Mouse (Mus musculus) cerebellum, adult 9-11 months (tissue): ENCODE measurements around the gene Cfl1.
A peak's percentile ranks its signal among the peaks of the same experiment; 100 is the strongest.
"Not testable (repeated sequence)": the region's sequence is repeated elsewhere in the genome, so short reads cannot be mapped to it uniquely, and the experiment has no call there.

Source experiments
- DNase-seq: peaks from one replicate; pipeline ENCODE4 v3.0.0; 2022

Cfl1 gene

DNA sequence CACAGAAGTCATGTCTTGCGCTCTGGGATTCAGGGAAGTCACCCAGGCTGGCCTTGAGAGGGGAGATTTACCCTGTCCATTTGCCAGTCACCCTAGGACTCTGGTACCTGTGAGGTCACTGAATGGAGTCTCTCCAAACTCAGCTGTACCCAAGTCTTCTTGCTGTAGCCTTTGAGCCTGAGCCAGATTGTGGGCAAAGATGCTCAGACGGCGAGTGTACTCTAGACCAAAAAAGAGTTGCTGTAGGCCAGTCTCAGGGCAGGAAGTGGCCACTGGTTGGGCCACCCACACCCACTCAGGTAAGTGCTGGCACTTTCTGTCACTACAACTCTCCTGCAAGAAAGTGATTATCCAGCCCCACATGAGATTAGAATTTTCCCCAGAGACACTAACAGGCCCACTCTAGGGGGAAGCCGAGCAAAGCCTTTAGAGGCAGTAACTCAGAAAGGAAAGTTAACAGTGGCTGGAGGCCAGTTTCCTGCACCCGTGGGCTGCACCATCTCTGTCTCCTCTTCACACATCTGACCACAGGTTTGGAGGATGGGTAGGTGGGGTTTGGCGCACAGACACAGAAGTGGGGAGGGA lies 23.2 kb upstream of the Cfl1 start:
- DNase-seq = no peak

DNA sequence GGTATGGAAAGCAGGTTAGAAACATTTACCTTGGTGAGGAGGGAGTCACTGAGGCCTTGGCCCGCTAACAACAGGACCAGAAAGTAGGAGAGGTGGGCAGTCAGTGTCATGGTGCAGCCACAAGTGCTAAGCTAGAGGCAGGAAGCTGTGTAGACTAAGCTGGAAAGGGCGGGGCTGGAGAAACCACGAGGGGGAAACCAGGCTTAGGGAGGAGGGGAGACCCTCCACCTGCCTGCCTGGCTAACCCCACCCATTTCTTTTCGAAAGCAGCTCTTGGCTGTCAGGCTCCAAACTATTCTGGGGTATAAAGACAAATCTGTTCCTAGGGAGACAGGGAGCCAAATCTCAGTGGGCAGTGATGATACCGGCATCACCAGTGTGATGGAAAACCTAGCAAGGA lies 21.9 kb upstream of the Cfl1 start, which contains the start of gene Ctsw:
Ctsw (minus strand) TSS at position 134 of the 400 bp plus-strand sequence.
- DNase-seq = no peak

DNA sequence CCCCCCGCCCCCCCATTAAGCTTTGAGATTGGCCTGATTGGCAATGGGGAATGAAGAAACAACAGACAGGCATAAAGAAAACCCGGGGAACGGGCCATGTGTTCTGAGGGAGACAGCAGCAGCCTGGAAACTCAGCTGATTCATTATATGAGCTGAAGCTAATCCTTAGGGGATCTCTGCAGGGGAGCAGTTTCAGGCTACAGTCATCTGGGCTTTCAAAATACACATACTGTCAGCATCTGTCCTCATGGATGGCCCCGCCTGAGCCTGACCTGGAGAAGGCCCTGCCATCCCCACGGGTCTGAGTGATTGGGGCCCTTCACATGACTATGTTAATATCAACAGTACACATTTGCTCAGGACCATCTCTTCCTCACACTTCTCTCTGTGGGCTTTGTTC lies 18.4 kb upstream of the Cfl1 start:
- no peak for DNase-seq

DNA sequence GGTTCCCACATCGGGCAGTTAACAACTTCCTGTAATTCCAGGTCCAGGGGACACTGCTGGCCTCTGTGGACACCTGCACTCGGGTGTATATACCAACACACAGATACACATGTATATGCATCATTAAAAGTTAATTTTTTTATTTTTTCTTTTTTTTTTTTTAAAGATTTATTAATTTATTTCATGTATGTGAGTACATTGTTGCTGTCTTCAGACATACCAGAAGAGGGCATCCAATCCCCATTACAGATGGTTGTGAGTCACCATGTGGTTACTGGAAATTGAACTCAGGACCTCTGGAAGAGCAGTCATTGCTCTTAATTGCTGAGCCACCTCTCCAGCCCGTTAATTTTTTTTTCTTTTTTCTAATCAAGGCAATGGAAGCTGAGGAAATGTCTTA lies 17.4 kb upstream of the Cfl1 start:
- no peak for DNase-seq

DNA sequence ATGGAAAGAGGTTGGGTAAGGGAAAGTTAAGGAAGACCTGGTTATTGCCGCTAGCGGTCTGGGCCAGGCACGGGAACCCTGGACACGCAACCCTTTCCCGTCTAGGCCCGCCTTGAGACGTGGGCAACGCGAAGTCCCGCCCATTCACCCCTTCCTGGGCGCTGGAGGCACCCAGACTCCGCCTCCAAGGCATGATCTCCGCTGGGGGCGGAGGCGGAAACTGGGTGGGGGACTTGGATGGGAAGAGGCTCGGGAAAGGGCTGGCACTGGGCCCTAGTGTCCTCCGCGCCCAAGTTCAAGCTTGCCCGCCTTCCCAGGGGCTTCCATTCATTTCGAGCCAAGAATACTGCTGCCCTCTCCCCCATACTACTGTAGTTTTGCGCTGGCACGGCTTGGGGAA lies 16.5 kb upstream of the Cfl1 start, which contains the start of gene Efemp2:
Efemp2 (plus strand) TSS at position 235 of the 400 bp plus-strand sequence.
- DNase-seq = peak; percentile 80

DNA sequence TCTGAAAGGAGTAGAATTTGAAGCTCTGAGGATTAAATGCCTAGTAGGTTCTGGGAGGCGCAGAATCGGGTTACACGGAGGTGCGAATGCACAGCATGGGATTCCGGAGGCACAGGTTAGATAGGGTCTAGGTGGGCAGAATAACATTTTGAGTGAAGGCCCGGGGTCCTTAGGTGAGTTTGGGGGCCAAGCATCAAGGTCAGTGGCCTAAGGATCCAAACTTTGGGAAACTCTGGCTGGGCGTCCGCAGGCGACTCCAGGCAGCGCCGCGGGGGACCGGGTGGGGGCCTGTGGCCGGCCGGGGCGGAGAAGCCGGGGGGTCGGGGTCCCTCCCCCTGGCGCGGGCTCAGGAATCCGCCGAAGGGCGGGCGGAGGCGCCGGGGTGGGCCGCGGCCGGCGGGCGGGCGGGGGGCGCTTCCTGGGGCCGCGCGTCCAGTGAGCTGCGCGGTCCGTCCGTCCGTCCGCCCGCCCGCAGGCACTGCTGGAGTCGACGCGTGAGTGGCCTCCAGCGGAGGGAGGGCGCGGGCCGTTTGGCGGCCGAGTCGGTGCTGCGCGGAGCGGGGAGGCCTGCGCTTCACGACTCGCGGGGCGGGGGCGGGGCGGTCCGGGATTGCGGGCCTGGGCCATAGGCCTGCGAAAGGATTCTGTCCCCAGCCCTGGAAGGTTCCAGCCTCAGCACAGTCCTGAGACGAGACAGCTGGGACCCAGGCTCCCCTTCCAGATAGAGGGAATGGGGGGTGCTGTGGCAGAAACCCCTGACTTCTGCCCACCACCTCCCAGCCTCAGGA lies 15.8 kb upstream of the Cfl1 start:
- peak; percentile 62 for DNase-seq

DNA sequence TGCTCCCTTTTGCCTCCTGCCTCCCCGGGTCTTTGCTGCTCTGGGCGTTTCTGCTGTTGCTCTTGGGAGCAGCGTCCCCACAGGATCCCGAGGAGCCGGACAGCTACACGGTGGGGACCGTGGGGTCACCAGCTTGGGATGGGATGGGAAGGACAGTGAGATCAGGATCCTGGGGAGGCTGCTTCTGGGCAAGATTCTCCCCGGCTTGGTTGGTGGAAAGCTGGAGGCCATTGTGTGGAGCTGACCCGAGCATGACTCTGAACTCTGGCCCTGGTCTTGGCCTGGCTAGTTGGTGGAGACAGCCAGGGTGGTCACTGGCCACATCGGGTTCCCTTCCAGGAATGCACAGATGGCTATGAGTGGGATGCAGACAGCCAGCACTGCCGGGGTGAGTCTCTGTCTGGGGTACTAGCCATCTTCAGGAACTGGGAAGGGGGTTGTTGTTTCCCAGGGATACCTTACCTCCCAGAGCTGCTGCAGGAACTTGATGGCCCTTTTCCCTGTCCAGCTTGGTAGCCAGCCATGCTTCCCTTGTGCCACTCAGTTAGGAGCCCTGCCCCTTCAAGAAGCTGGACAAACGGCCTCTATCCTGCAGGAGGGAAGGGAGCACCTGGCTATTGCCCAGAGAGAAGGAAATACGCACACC lies 15.1 kb upstream of the Cfl1 start:
- peak; percentile 72 for DNase-seq

DNA sequence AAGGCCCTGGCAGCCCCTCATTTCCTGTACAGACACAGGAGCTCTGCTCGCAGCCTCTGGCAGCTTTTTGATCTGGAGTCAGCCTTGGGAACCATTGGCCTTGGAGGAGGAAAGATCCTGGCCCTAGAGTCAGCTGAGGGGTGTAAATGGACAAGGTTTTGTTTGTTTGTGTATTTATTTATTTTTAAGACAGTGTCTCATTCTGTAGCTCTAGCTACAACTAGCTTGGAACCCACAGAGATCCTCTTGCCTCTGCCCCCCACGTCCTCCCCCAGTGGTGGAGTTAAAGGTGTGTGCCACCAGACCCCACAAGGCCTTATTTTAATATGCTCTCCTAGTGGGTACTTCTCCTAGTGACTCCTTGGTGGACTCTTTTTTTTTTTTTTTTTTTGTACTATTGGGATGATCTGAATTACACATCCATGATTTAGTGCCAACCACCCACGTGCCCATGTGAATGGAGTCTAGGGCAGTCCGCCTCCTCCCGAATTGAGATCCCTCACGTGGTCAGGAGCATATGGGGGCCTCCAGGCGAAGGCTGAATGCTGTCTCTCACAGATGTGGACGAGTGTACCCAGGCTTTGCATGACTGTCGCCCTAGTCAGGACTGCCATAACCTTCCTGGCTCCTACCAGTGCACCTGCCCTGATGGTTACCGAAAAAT lies 13.1 kb upstream of the Cfl1 start:
- peak; percentile 63 for DNase-seq

DNA sequence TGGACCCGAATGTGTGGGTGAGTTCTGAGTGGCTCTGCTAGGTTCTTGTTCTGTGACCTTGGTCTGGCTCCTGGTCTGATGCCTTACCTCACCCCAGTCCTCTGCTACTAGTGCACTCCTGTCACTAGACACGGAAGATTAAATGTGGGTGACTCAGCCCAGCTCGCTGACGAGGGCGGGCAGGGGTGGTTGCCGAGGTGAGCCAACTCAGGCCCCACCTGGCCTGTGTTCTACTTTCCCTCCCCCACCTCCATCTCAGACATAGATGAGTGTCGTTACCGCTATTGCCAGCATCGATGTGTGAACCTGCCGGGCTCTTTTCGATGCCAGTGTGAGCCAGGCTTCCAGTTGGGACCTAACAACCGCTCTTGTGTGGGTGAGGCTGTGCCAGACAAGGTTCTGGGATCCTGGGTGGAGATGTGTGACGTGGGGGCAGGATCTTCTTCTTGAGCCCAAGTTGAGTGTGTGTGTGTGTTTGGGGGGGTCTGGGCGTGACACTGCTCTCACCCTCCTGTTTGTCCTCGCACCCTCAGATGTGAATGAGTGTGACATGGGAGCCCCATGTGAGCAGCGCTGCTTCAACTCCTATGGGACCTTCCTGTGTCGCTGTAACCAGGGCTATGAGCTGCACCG lies 12.5 kb upstream of the Cfl1 start:
- DNase-seq = peak; percentile 46

DNA sequence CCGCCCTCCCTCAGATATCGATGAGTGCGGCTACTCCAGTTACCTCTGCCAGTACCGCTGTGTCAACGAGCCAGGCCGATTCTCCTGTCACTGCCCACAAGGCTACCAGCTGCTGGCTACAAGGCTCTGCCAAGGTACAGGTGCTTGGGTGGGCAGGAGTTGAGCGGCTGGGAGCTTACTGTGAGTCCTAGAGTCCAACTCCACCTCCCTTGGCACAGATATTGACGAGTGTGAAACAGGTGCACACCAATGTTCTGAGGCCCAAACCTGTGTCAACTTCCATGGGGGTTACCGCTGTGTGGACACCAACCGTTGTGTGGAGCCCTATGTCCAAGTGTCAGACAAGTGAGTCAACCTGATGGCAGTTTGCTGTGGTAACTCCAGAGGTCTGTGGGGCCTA lies 10.2 kb upstream of the Cfl1 start:
- peak; percentile 66 for DNase-seq

DNA sequence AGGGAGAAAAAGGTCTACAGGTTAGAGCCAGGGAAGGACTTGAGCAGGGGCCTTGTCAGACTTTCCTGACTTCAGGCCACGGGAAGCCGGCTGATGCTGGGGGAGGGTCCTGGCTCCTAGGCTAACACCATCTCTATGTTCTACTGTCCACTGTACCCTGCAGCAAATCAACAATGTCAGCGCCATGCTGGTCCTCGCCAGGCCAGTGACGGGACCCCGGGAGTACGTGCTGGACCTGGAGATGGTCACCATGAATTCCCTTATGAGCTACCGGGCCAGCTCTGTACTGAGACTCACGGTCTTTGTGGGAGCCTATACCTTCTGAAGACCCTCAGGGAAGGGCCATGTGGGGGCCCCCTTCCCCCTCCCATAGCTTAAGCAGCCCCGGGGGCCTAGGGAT lies 8.9 kb upstream of the Cfl1 start:
- DNase-seq = no peak

DNA sequence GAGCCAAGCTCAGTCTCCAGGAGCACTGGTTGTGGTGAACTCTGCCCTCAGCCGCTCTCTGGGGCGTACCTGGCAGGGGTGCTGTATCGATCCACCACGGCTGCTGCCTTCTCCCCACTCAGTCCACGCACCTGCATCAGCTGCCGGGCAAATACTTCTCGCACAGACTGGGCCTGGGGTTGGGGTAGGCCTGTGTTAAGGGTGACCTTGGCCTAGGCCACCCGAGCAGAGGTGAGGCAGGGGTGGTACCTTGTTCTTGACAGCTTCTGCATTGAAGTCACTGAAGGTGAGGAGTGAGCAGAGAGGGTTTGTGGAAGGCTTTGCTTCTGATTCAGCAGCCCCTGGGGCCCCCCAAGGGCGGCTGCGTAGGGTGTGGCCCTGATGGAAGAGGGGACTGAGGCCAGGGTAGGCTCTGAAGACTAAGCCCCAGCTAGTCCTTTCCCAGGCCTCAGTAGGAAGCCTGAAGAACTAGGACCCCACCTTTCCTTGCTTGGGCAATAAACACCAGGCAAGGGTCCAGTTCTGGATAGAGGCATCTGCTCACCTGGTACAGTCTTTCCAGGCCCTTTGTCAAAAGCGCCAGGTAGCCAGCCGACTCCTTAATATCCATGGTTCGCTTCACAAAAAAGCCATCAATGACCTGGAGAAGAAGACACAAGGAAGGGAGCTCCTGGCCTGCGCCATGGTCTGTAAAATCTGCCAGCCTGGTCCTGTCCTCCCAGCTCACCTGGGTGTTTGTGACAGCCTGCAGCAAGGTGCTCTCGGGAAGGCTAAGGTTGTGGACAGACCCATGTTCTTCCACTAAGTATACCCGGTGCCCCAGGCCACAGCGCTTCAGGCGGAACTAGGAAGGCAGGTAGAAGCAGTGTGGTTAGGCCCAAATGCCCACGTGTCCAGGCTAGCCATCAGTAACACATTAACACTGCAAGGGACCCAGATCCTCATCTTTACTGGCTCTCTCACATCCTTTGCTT lies 6.6 kb upstream of the Cfl1 start:
- no peak for DNase-seq

DNA sequence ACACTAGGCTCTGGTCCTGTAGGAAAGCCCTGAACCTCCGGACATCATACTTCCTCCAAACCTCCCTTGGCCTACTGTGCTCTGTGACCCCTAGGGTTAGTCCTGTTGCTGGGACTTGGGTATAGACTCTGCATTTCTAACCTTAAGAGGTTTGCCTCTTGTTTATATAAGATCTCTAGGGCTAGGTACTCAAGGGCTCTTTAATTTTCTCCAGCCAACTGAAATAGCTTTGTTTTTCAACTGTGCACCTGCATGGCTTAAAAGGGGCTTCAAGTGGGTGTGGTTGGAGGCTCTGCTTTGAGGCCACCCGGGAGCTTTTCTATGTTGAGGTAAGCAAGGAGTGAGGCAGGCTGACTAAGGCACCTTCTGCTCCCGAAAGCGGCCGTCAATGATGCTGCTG lies 5.8 kb upstream of the Cfl1 start:
- DNase-seq = peak; percentile 33

DNA sequence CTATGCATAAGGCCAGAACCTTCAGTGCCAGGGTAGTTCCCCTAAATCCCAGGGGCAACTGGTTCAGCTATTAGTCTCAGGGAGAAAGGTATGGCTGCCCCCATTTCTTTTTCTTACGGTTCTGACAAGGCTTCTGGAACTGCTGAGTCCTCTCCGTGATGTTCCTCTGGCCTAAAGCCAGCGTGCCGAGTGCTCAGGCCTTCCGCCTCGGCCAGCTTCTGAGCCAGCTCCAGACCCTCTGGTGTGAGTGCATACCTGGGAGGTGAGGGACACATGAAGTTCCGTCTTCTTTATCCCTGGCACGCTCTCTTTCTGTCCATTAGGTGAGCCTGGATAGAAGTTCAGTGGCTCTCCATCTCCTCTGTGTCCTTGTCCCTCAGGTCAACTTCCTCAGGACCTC lies 4.9 kb upstream of the Cfl1 start:
- no peak for DNase-seq

DNA sequence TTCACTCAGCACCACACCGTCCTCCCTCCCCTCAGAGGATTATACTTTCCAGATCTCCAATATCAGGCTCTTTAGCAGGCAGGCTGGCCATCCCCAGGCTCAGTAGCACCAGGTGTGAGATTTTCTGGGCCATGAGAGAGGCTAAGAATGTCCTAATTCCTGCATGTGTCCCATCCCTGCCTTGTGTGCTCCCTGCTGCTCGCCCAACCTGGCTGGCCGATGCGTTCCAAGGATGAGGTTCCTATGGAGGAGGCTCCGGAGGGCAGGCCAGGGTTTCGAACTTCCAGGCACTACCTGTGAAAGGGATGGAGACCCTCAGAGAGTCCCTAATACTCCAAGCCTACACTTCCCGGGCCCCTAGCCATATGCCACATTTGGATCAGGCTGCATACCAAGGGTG lies 4.4 kb upstream of the Cfl1 start:
- DNase-seq = no peak

DNA sequence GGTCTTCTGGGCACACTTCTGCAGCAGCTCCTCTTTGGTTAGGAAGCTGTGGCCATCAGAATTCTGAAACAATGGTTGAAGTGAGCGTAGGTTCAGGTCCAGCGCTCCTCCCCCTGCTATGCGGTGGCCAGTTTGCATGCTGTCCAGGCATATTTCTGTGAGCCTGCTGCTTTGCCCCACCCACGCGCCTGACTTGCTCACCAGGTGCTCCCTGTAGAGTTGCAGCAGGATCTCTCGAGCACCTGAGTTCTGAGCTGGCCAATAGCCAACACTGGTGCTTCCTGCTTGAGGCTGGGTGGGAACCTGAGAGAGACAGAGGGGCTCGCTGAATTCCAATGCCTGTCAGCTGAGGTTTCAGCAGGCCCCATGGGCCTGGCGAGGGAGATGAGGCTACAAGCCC lies 4.0 kb upstream of the Cfl1 start:
- DNase-seq = no peak

DNA sequence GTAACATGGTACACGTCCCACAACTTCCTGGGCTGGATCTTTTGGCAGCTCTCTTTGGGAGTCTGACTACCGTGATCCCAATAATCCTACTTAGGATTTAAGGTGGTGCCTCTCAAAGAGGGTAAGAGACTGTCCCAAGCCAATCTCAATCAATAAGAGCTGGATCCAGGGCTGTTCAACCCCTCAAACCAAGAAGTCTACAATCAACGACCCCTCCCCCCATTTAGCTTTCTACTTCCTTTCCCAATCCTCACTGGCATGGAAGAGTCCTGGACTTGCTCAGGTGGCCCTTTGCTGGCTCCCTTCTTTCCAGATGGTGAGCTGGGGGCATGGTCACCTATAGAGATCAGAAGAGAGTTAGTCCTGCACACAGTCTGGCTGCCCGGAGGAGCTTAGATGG lies 3.5 kb upstream of the Cfl1 start:
- DNase-seq = no peak

DNA sequence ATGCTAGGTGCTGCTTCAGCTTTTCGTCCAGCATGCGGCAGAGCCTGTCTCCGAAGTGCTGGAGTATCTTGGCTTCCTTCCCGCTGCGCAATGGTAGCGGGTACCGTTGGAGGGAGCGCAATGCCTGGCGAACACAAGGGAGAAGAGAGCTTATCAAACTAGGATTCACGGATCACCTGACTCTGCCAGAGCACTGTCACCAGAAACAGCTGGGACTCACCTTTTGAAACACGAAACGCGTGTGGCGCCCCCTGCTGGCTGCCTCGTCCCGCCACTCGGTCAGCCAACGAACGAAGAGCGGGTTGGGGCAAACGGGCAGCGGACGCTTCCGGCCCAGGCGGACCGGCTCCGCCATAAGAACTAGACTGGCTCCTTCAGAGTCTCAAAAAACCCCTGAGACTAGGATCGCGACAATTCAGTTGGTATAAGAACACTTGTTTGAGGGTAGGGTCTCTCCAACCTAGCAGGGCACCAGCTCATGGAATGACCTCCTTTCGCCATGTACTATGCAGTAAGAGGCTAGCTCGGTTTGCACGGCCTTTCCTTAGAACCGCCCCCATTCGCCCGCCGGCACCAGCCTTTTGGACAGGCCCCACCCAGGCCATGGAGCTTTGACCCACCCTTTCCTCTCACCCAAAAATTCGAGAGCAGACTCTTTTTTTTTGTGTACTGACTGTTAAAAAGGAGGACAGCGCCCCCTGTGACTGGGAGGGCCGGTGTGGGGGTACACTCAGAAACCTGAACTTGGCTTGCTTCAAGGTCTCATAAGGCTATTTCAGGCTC lies 2.3 kb upstream of the Cfl1 start, which contains the start of gene Mus81:
Mus81 (minus strand) TSS at position 635 of the 783 bp plus-strand sequence.
- no peak for DNase-seq

DNA sequence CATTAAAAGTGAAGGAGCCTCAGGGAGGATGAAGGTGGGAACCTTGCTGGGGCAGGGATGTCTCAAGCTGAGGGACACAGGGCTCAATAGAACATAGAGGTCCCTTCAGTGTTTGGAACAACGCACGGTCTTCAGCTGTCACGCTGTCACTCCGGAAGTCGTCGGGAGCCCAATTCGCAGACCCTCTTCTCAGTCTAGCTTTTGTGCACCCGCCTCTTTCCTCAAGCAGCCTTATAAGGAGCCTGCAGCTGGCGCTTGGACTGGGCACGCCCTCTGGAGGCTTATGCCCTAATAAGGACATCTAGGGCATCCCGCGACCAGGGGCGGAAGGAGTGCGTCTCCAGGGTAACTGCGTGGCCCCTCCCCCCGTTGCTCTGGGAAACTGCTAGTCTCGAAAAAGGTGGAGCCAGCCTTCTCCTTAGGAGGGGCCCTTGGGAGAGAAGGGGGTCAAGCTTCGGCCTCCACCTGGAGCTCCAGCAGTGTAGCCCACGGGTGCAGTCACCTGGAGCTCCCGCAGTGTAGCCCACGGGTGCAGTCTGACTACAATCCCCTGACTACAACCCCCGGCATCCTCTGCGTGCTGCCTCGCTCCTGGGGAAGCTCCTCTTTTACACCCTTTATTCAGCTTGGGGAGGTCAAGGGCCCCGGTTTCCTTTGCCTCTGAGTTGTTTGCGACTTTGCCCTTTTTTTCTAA lies 1.2 kb upstream of the Cfl1 start:
- no peak for DNase-seq

DNA sequence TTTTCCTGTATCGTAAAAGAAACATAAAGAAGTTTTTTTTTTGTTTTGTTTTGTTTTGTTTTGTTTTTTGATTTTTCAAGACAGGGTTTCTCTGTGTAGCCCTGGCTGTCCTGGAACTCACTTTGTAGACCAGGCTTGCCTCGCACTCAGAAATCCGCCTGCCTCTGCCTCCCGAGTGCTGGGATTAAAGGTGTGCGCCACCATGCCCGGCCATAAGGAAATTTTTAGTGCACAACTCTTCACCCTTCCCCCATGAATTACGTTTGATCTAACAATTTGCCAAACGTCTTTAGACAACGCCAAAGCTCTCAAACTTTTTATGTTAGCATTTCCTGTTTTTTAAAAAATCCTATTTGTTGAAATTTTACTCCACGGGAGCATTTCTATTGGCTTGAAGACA lies 534 bp upstream of the Cfl1 start:
- DNase-seq = not testable (repeated sequence)
